Mouse (Mus musculus) kidney, embryonic 16.5 days (tissue): ENCODE measurements around the gene Atp5s. TPM values are rescaled to one million over a fixed set of nuclear protein-coding genes. Genes with fewer than 3 reads are reported as not detected.

Source experiments
- ATAC-seq: fragments of 200-750 bp; cut with Nextera tagmentation; 2 replicates; pipeline ENCODE4 v1.8.0; 2017; ENCODE audit warnings: moderate TSS enrichment; ENCODE audit not compliant: low FRiP score, low TSS enrichment
- H3K27ac ChIP-seq: fragments of 300-500 bp; sonication (generic); 2 replicates; pipeline ENCODE4 v1.5.1; 2014; ENCODE audit warnings: low read length
- H3K27me3 ChIP-seq: fragments of 300-500 bp; sonication (generic); 2 replicates; pipeline ENCODE4 v1.6.1; 2014; ENCODE audit warnings: low read length, control low read depth, mixed read lengths; ENCODE audit not compliant: insufficient read depth
- H3K36me3 ChIP-seq: fragments of 300-500 bp; sonication (generic); 2 replicates; pipeline ENCODE4 v1.6.1; 2014; ENCODE audit warnings: low read length, control low read depth, mixed read lengths; ENCODE audit not compliant: insufficient read depth
- H3K4me1 ChIP-seq: fragments of 300-500 bp; sonication (generic); 2 replicates; pipeline ENCODE4 v1.6.1; 2014; ENCODE audit warnings: low read length, control low read depth, mixed read lengths; ENCODE audit not compliant: insufficient read depth
- H3K4me2 ChIP-seq: fragments of 300-500 bp; sonication (generic); replicated peaks from 2 replicates; pipeline ENCODE4 v1.6.1; 2014; ENCODE audit warnings: low read depth, low read length
- H3K4me3 ChIP-seq: fragments of 300-500 bp; sonication (generic); 2 replicates; pipeline ENCODE4 v1.5.1; 2014; ENCODE audit warnings: mild to moderate bottlenecking, low read length
- H3K9ac ChIP-seq: fragments of 300-500 bp; sonication (generic); replicated peaks from 2 replicates; pipeline ENCODE4 v1.6.1; 2014; ENCODE audit warnings: low read length
- H3K9me3 ChIP-seq: fragments of 300-500 bp; sonication (generic); 2 replicates; pipeline ENCODE4 v1.6.1; 2016; ENCODE audit warnings: low read length, control low read depth
- WGBS: fragments of 180-500 bp; shearing (Covaris S2); extraction: QIAGEN DNeasy Blood & Tissue Kit; methylation state at CpG from one replicate; pipeline ENCODE4 v1.1.7; 2014; 5-methylcytosine and 5-hydroxymethylcytosine counted together
- polyA plus RNA-seq: library from polyadenylated mRNA; unstranded; fragments of >200 nt; fragmentation: Nextera tagmentation; extraction: Ambion mirVana; gene quantifications from 2 replicates; pipeline ENCODE4 v1.2.1, GENCODE M21; 2015

Atp5s gene
- polyA plus RNA-seq, 1 experiment from 2014 or later: 33.5 TPM

GRCm38 (mm10) chr12:69758221-69759185 is 33.8 kb downstream of the Atp5s start:
- Histone ChIP-seq H3K4me1 (peaks cover 27% of the 10 kb centered on the region), H3K36me3 (no peaks in the 10 kb centered on the region; the same call in 1 of the 2 replicates), H3K27me3 (no peaks in the 10 kb centered on the region), H3K4me3 (peak overlapping the region; percentile 24), H3K4me2 (peak overlapping the region; percentile 56), H3K9ac (0 out of 2 replicates have a peak overlapping the region, but pooled peaks have one; percentile 4), H3K27ac (peak overlapping the region; percentile 88), H3K9me3 (no peaks in the 10 kb centered on the region)
- ATAC-seq: peak; percentile 59
- WGBS: 8% methylated on average over 22 of the region's 22 CpGs

- H3K36me3 ChIP-seq: no peaks in the 10 kb centered on the region; the same call in 1 of the 2 replicates
- ATAC-seq: no peak
- WGBS: 36% methylated on average over 7 of the region's 7 CpGs
These were observed 34.6 kb downstream of the Atp5s start for GRCm38 (mm10) chr12:69759267-69759885.

GRCm38 (mm10) chr12:69760014-69760413 is 35.3 kb downstream of the Atp5s start:
- Histone ChIP-seq H3K27me3 (no peaks in the 10 kb centered on the region), H3K36me3 (no peaks in the 10 kb centered on the region; the same call in 1 of the 2 replicates), H3K4me3 (no peak overlapping the region), H3K9me3 (no peaks in the 10 kb centered on the region), H3K4me2 (0 out of 2 replicates have a peak overlapping the region, but pooled peaks have one; percentile 7), H3K27ac (peak overlapping the region; percentile 71), H3K9ac (no peak overlapping the region), H3K4me1 (peaks cover 27% of the 10 kb centered on the region)
- ATAC-seq: no peak
- 19% methylated on average over 6 of the region's 6 CpGs for WGBS

More at GRCm38 (mm10) chr12:69759267-69759885, 34.6 kb downstream of the Atp5s start:
- H3K27ac ChIP-seq: peak overlapping the region; percentile 88
- no peaks in the 10 kb centered on the region for H3K27me3 ChIP-seq
- peaks cover 27% of the 10 kb centered on the region for H3K4me1 ChIP-seq
- H3K4me3 ChIP-seq: no peak overlapping the region
- H3K9me3 ChIP-seq: no peaks in the 10 kb centered on the region
- 0 out of 2 replicates have a peak overlapping the region, but pooled peaks have one; percentile 4 for H3K9ac ChIP-seq
- H3K4me2 ChIP-seq: peak overlapping the region; percentile 56; the same call in 1 of the 2 replicates

GRCm38 (mm10) chr12:69760743-69761406 is 36.1 kb downstream of the Atp5s start:
- H3K9me3 ChIP-seq: no peaks in the 10 kb centered on the region
- H3K4me2 ChIP-seq: no peak overlapping the region
- WGBS: 74% methylated on average over 20 of the region's 20 CpGs
- no peaks in the 10 kb centered on the region for H3K27me3 ChIP-seq
- no peaks in the 10 kb centered on the region; the same call in 1 of the 2 replicates for H3K36me3 ChIP-seq
- peak overlapping the region; percentile 36; the same call in 1 of the 2 replicates for H3K27ac ChIP-seq
- H3K4me3 ChIP-seq: no peak overlapping the region
- H3K4me1 ChIP-seq: peaks cover 32% of the 10 kb centered on the region
- no peak; the same call in 1 of the 2 replicates for ATAC-seq
- no peak overlapping the region for H3K9ac ChIP-seq

- WGBS: 76% methylated on average over 2 of the region's 2 CpGs
- H3K4me3 ChIP-seq: no peak overlapping the region
- no peaks in the 10 kb centered on the region for H3K9me3 ChIP-seq
- no peak for ATAC-seq
- no peak overlapping the region for H3K9ac ChIP-seq
- H3K4me1 ChIP-seq: peaks cover 39% of the 10 kb centered on the region
- no peaks in the 10 kb centered on the region for H3K27me3 ChIP-seq
- no peak overlapping the region for H3K27ac ChIP-seq
- no peak overlapping the region for H3K4me2 ChIP-seq
- no peaks in the 10 kb centered on the region; the same call in 1 of the 2 replicates for H3K36me3 ChIP-seq
These were observed 36.9 kb downstream of the Atp5s start for GRCm38 (mm10) chr12:69761603-69762002.

- H3K4me3 ChIP-seq: no peak overlapping the region
- no peak for ATAC-seq
- 78% methylated on average over 9 of the region's 9 CpGs for WGBS
These were observed 40.8 kb downstream of the Atp5s start for GRCm38 (mm10) chr12:69765543-69765942.

GRCm38 (mm10) chr12:69766185-69766904 is 41.6 kb downstream of the Atp5s start:
- H3K36me3 ChIP-seq: no peaks in the 10 kb centered on the region; the same call in 1 of the 2 replicates
- H3K27me3 ChIP-seq: no peaks in the 10 kb centered on the region
- H3K27ac ChIP-seq: no peak overlapping the region; the same call in 1 of the 2 replicates
- no peak overlapping the region for H3K4me2 ChIP-seq
- no peak overlapping the region for H3K9ac ChIP-seq
- no peak overlapping the region for H3K4me3 ChIP-seq
- WGBS: 51% methylated on average over 10 of the region's 10 CpGs
- H3K9me3 ChIP-seq: no peaks in the 10 kb centered on the region
- peaks cover 15% of the 10 kb centered on the region for H3K4me1 ChIP-seq
- ATAC-seq: peak; percentile 60

More at GRCm38 (mm10) chr12:69765543-69765942, 40.8 kb downstream of the Atp5s start:
- H3K4me2 ChIP-seq: no peak overlapping the region
- no peak overlapping the region for H3K9ac ChIP-seq
- no peaks in the 10 kb centered on the region for H3K9me3 ChIP-seq
- no peaks in the 10 kb centered on the region for H3K27me3 ChIP-seq
- no peak overlapping the region for H3K27ac ChIP-seq
- no peaks in the 10 kb centered on the region; the same call in 1 of the 2 replicates for H3K36me3 ChIP-seq
- peaks cover 18% of the 10 kb centered on the region for H3K4me1 ChIP-seq

- H3K9me3 ChIP-seq: no peaks in the 10 kb centered on the region
- no peak overlapping the region for H3K9ac ChIP-seq
- WGBS: 50% methylated on average over 9 of the region's 9 CpGs
- no peak for ATAC-seq
- H3K27me3 ChIP-seq: no peaks in the 10 kb centered on the region
- no peak overlapping the region for H3K4me3 ChIP-seq
- H3K4me1 ChIP-seq: peaks cover 15% of the 10 kb centered on the region
- no peaks in the 10 kb centered on the region; the same call in 1 of the 2 replicates for H3K36me3 ChIP-seq
- H3K4me2 ChIP-seq: no peak overlapping the region
- H3K27ac ChIP-seq: no peak overlapping the region
These were observed 42.9 kb downstream of the Atp5s start for GRCm38 (mm10) chr12:69767476-69768258.
